Mouse (Mus musculus) embryonic facial prominence, embryonic 13.5 days (tissue): ENCODE measurements at regions not wholly inside any gene's neighbourhood (a gene's known extent, or its start where the extent isn't known, plus 50 kb on each side); places are given as distances from the start of the nearest gene placed in this dataset.
A peak's percentile ranks its signal among the peaks of the same experiment; 100 is the strongest.
"Not testable (repeated sequence)": the region's sequence is repeated elsewhere in the genome, so short reads cannot be mapped to it uniquely, and the experiment has no call there.

Experiments
- ATAC-seq: fragments of 200-750 bp; cut with Nextera tagmentation; 2 replicates; pipeline ENCODE4 v1.8.0; 2017; ENCODE audit warnings: low read depth; ENCODE audit not compliant: insufficient number of reproducible peaks, insufficient read depth, low FRiP score, low TSS enrichment
- H3K27ac ChIP-seq: fragments of 300-500 bp; sonication (generic); 2 replicates; pipeline ENCODE4 v1.5.1; 2015; ENCODE audit warnings: moderate library complexity, mild to moderate bottlenecking, inconsistent platforms
- H3K27me3 ChIP-seq: fragments of 300-500 bp; sonication (generic); 2 replicates; pipeline ENCODE4 v1.6.1; 2015; ENCODE audit warnings: mild to moderate bottlenecking, inconsistent platforms
- H3K36me3 ChIP-seq: fragments of 300-500 bp; sonication (generic); 2 replicates; pipeline ENCODE4 v1.6.1; 2015; ENCODE audit warnings: mild to moderate bottlenecking, inconsistent platforms
- H3K4me1 ChIP-seq: fragments of 300-500 bp; sonication (generic); 2 replicates; pipeline ENCODE4 v1.6.1; 2015; ENCODE audit warnings: inconsistent platforms
- H3K4me2 ChIP-seq: fragments of 300-500 bp; sonication (generic); 2 replicates; pipeline ENCODE4 v1.6.1; 2015; ENCODE audit warnings: moderate library complexity, mild to moderate bottlenecking, inconsistent platforms
- H3K4me3 ChIP-seq: fragments of 300-500 bp; sonication (generic); 2 replicates; pipeline ENCODE4 v1.5.1; 2015; ENCODE audit warnings: mild to moderate bottlenecking, inconsistent platforms
- H3K9ac ChIP-seq: fragments of 300-500 bp; sonication (generic); 2 replicates; pipeline ENCODE4 v1.6.1; 2015; ENCODE audit warnings: mild to moderate bottlenecking, inconsistent platforms
- H3K9me3 ChIP-seq: fragments of 300-500 bp; sonication (generic); 2 replicates; pipeline ENCODE4 v1.6.1; 2016; ENCODE audit warnings: inconsistent platforms
- WGBS: fragments of 180-500 bp; shearing (Covaris S2); methylation state at CpG from one replicate; pipeline ENCODE4 v1.1.7; 2015; ENCODE audit warnings: mixed read lengths; 5-methylcytosine and 5-hydroxymethylcytosine counted together

- 53% methylated on average over 6 of the region's 6 CpGs for WGBS
Measured at GRCm38 (mm10) chr1:14109190-14109482, 1984.0 kb downstream of the 4930444P10Rik start.

GRCm38 (mm10) chr1:14108450-14109189 is 1984.5 kb downstream of the 4930444P10Rik start:
- H3K36me3 ChIP-seq, result no peaks in the 10 kb centered on the region
- no peak overlapping the region for H3K9ac ChIP-seq
- no peak overlapping the region for H3K4me2 ChIP-seq
- no peak overlapping the region for H3K27ac ChIP-seq
- WGBS, result 57% methylated on average over 7 of the region's 7 CpGs
- H3K4me3 ChIP-seq, result no peak overlapping the region
- no peaks in the 10 kb centered on the region for H3K9me3 ChIP-seq
- 0 out of 2 replicates have a peak, but pooled peaks have one; percentile 20 for ATAC-seq
- peaks cover 4% of the 10 kb centered on the region for H3K4me1 ChIP-seq
- H3K27me3 ChIP-seq, result no peaks in the 10 kb centered on the region

More at GRCm38 (mm10) chr1:14109190-14109482, 1984.0 kb downstream of the 4930444P10Rik start:
- no peak overlapping the region for H3K4me2 ChIP-seq
- no peaks in the 10 kb centered on the region for H3K9me3 ChIP-seq
- no peak for ATAC-seq
- H3K4me1 ChIP-seq, result peaks cover 4% of the 10 kb centered on the region
- H3K36me3 ChIP-seq, result no peaks in the 10 kb centered on the region
- H3K27me3 ChIP-seq, result no peaks in the 10 kb centered on the region
- no peak overlapping the region for H3K9ac ChIP-seq
- H3K27ac ChIP-seq, result no peak overlapping the region
- no peak overlapping the region for H3K4me3 ChIP-seq

GRCm38 (mm10) chr1:14105521-14105920 is 1987.6 kb downstream of the 4930444P10Rik start:
- not testable (repeated sequence) for H3K4me2 ChIP-seq, H3K27me3 ChIP-seq, ATAC-seq, H3K9me3 ChIP-seq, H3K9ac ChIP-seq, H3K36me3 ChIP-seq, H3K27ac ChIP-seq, H3K4me3 ChIP-seq, H3K4me1 ChIP-seq
- WGBS, result 80% methylated on average over 6 of the region's 6 CpGs

GRCm38 (mm10) chr1:14104529-14104928 is 1988.6 kb downstream of the 4930444P10Rik start:
- Histone ChIP-seq H3K36me3 (no peaks in the 10 kb centered on the region), H3K4me3 (no peak overlapping the region), H3K9ac (no peak overlapping the region), H3K4me2 (no peak overlapping the region), H3K4me1 (peaks cover 4% of the 10 kb centered on the region), H3K27ac (no peak overlapping the region), H3K27me3 (no peaks in the 10 kb centered on the region), H3K9me3 (peaks cover 5% of the 10 kb centered on the region; the same call in 1 of the 2 replicates)
- no peak for ATAC-seq
- WGBS, result 85% methylated on average over 2 of the region's 2 CpGs

GRCm38 (mm10) chr1:14099031-14099430 is 1994.1 kb downstream of the 4930444P10Rik start:
- Histone ChIP-seq H3K4me2 (no peak overlapping the region), H3K9ac (no peak overlapping the region), H3K4me1 (peaks cover 12% of the 10 kb centered on the region), H3K27ac (no peak overlapping the region), H3K36me3 (no peaks in the 10 kb centered on the region), H3K9me3 (peaks cover 5% of the 10 kb centered on the region; the same call in 1 of the 2 replicates), H3K4me3 (no peak overlapping the region), H3K27me3 (no peaks in the 10 kb centered on the region)
- no peak for ATAC-seq
- 23% methylated on average over 5 of the region's 5 CpGs for WGBS

- H3K27ac ChIP-seq, result no peak overlapping the region
- no peaks in the 10 kb centered on the region for H3K27me3 ChIP-seq
- H3K9ac ChIP-seq, result no peak overlapping the region
- H3K36me3 ChIP-seq, result no peaks in the 10 kb centered on the region
- H3K4me3 ChIP-seq, result no peak overlapping the region
- whole genome bisulfite sequencing, result 20% methylated on average over 5 of the region's 5 CpGs
- H3K4me1 ChIP-seq, result peaks cover 12% of the 10 kb centered on the region
- no peak; the same call in 1 of the 2 replicates for ATAC-seq
- no peaks in the 10 kb centered on the region for H3K9me3 ChIP-seq
- no peak overlapping the region for H3K4me2 ChIP-seq
Measured at GRCm38 (mm10) chr1:14097567-14098228, 1995.4 kb downstream of the 4930444P10Rik start.

GRCm38 (mm10) chr1:14064856-14065255 is 2028.3 kb downstream of the 4930444P10Rik start:
- 85% methylated on average over 3 of the region's 3 CpGs for WGBS
- no peaks in the 10 kb centered on the region for H3K27me3 ChIP-seq
- no peaks in the 10 kb centered on the region for H3K36me3 ChIP-seq

GRCm38 (mm10) chr1:14036163-14036562 is 2057.0 kb downstream of the 4930444P10Rik start:
- H3K27ac ChIP-seq, result no peak overlapping the region
- no peak overlapping the region for H3K4me2 ChIP-seq
- no peaks in the 10 kb centered on the region for H3K36me3 ChIP-seq
- no peak overlapping the region for H3K9ac ChIP-seq
- 57% methylated on average over 2 of the region's 2 CpGs for WGBS
- H3K4me1 ChIP-seq, result no peaks in the 10 kb centered on the region
- H3K9me3 ChIP-seq, result no peaks in the 10 kb centered on the region
- no peak overlapping the region for H3K4me3 ChIP-seq
- no peak for ATAC-seq
- no peaks in the 10 kb centered on the region for H3K27me3 ChIP-seq

More at GRCm38 (mm10) chr1:14064856-14065255, 2028.3 kb downstream of the 4930444P10Rik start:
- Histone ChIP-seq H3K4me1 (no peaks in the 10 kb centered on the region), H3K9me3 (peaks cover 4% of the 10 kb centered on the region; the same call in 1 of the 2 replicates), H3K27ac (no peak overlapping the region), H3K4me3 (no peak overlapping the region), H3K9ac (no peak overlapping the region), H3K4me2 (no peak overlapping the region)
- no peak for ATAC-seq

- no peaks in the 10 kb centered on the region for H3K36me3 ChIP-seq
- no peak overlapping the region for H3K4me3 ChIP-seq
- H3K9me3 ChIP-seq, result no peaks in the 10 kb centered on the region
- no peak overlapping the region for H3K27ac ChIP-seq
- no peak overlapping the region for H3K9ac ChIP-seq
- H3K4me1 ChIP-seq, result no peaks in the 10 kb centered on the region
- WGBS, result 62% methylated on average over 9 of the region's 9 CpGs
- no peak for ATAC-seq
- no peaks in the 10 kb centered on the region for H3K27me3 ChIP-seq
- no peak overlapping the region for H3K4me2 ChIP-seq
Measured at GRCm38 (mm10) chr1:14011484-14011883, 2081.6 kb downstream of the 4930444P10Rik start.

- Histone ChIP-seq H3K4me1 (no peaks in the 10 kb centered on the region), H3K27ac (no peak overlapping the region), H3K4me3 (no peak overlapping the region), H3K36me3 (no peaks in the 10 kb centered on the region), H3K9me3 (no peaks in the 10 kb centered on the region), H3K4me2 (no peak overlapping the region), H3K27me3 (no peaks in the 10 kb centered on the region), H3K9ac (no peak overlapping the region)
- ATAC-seq, result no peak
- 73% methylated on average over 3 of the region's 3 CpGs for WGBS
Measured at GRCm38 (mm10) chr1:14010789-14011188, 2082.3 kb downstream of the 4930444P10Rik start.

GRCm38 (mm10) chr1:14002550-14002949 is 2090.6 kb downstream of the 4930444P10Rik start:
- H3K27ac ChIP-seq, result no peak overlapping the region
- no peak for ATAC-seq
- H3K4me2 ChIP-seq, result no peak overlapping the region
- no peaks in the 10 kb centered on the region for H3K9me3 ChIP-seq
- H3K4me3 ChIP-seq, result no peak overlapping the region
- 67% methylated on average over 1 of the region's 1 CpGs for WGBS
- no peak overlapping the region for H3K9ac ChIP-seq
- 0 out of 2 replicates have a peak, but pooled peaks cover 4% of the 10 kb centered on the region for H3K4me1 ChIP-seq
- no peaks in the 10 kb centered on the region for H3K27me3 ChIP-seq
- no peaks in the 10 kb centered on the region for H3K36me3 ChIP-seq

- H3K4me1 ChIP-seq, result 0 out of 2 replicates have a peak, but pooled peaks cover 4% of the 10 kb centered on the region
- H3K9me3 ChIP-seq, result no peaks in the 10 kb centered on the region
- ATAC-seq, result no peak
- WGBS, result 63% methylated on average over 3 of the region's 3 CpGs
- H3K27ac ChIP-seq, result no peak overlapping the region
- no peak overlapping the region for H3K4me3 ChIP-seq
- H3K4me2 ChIP-seq, result no peak overlapping the region
- H3K27me3 ChIP-seq, result no peaks in the 10 kb centered on the region
- H3K9ac ChIP-seq, result no peak overlapping the region
- no peaks in the 10 kb centered on the region for H3K36me3 ChIP-seq
Measured at GRCm38 (mm10) chr1:14001431-14001830, 2091.7 kb downstream of the 4930444P10Rik start.
